ENCODE assay signal across 28 mouse cellular contexts in genomic region chrX:162568439-162568838, GRCm38 (mm10).
"Had no signal": no experiment of that assay in that cellular context is flagged by ENCODE, and none has a peak within 500 bp of the region (broad histone marks: within the 10 kb centered on the region; RNA-seq: fewer than 3 reads in every experiment).

No protein-coding gene starts in this region.

- H3K27ac ChIP-seq: embryonic facial prominence, embryonic 10.5 days; embryonic facial prominence, embryonic 12.5 days; embryonic facial prominence, embryonic 13.5 days; embryonic facial prominence, embryonic 15.5 days; forebrain, embryonic 10.5 days; forebrain, embryonic 12.5 days; forebrain, embryonic 13.5 days; forebrain, embryonic 15.5 days; gastrocnemius, adult 2 months; heart, adult 2 months had no signal

- H3K4me3 ChIP-seq: embryonic facial prominence, embryonic 10.5 days; embryonic facial prominence, embryonic 12.5 days; embryonic facial prominence, embryonic 13.5 days; embryonic facial prominence, embryonic 15.5 days; erythroblast, embryonic 14.5 days; forebrain, embryonic 10.5 days; forebrain, embryonic 12.5 days; forebrain, embryonic 13.5 days; forebrain, embryonic 15.5 days; gastrocnemius, adult 2 months; heart, adult 2 months had no signal

- H3K27me3 ChIP-seq: embryonic facial prominence, embryonic 12.5 days; embryonic facial prominence, embryonic 13.5 days; embryonic facial prominence, embryonic 15.5 days; forebrain, embryonic 13.5 days; forebrain, embryonic 15.5 days had no signal

- DNase-seq: cerebellum, adult 8-10 months; cerebellum, adult 9-10 months; cerebellum, adult 9-11 months; cerebellum, postnatal 10 days; cerebellum, postnatal 14 days; cerebellum, postnatal 25 days; cerebellum, postnatal 36 days; embryo, embryonic 11 days; forebrain, postnatal 0 days; gastrocnemius, adult 2 months; gastrocnemius, postnatal 10 days; gastrocnemius, postnatal 14 days; gastrocnemius, postnatal 25 days; gastrocnemius, postnatal 36 days; heart, adult 11 months; heart, adult 18-20 months; heart, adult 2 months had no signal

- H3K4me2 ChIP-seq: embryonic facial prominence, embryonic 12.5 days; embryonic facial prominence, embryonic 13.5 days; embryonic facial prominence, embryonic 15.5 days; forebrain, embryonic 12.5 days; forebrain, embryonic 13.5 days; forebrain, embryonic 15.5 days had no signal

- ATAC-seq: forebrain, embryonic 13.5 days; forebrain, embryonic 14.5 days; forebrain, embryonic 15.5 days; forebrain, embryonic 16.5 days; forebrain, postnatal 0 days had no signal

- H3K9me3 ChIP-seq: embryonic facial prominence, embryonic 10.5 days; embryonic facial prominence, embryonic 12.5 days; embryonic facial prominence, embryonic 13.5 days; embryonic facial prominence, embryonic 15.5 days; forebrain, embryonic 10.5 days; forebrain, embryonic 12.5 days; forebrain, embryonic 13.5 days; forebrain, embryonic 15.5 days had no signal

- H3K4me1 ChIP-seq: embryonic facial prominence, embryonic 10.5 days; embryonic facial prominence, embryonic 12.5 days; embryonic facial prominence, embryonic 13.5 days; embryonic facial prominence, embryonic 15.5 days; forebrain, embryonic 10.5 days; forebrain, embryonic 12.5 days; forebrain, embryonic 13.5 days; forebrain, embryonic 15.5 days had no signal

- H3K9ac ChIP-seq: embryonic facial prominence, embryonic 12.5 days; embryonic facial prominence, embryonic 13.5 days; embryonic facial prominence, embryonic 15.5 days; forebrain, embryonic 12.5 days; forebrain, embryonic 13.5 days; forebrain, embryonic 15.5 days; forebrain, postnatal 0 days had no signal

- H3K36me3 ChIP-seq: embryonic facial prominence, embryonic 10.5 days; embryonic facial prominence, embryonic 12.5 days; embryonic facial prominence, embryonic 13.5 days; embryonic facial prominence, embryonic 15.5 days; forebrain, embryonic 10.5 days; forebrain, embryonic 12.5 days; forebrain, embryonic 15.5 days had no signal
